Mouse (Mus musculus) heart, postnatal 14 days (tissue): ENCODE results near the gene Zbtb22. TPM values are rescaled to one million over a fixed set of nuclear protein-coding genes. Genes with fewer than 3 reads are reported as not detected.
A peak's percentile ranks its signal among the peaks of the same experiment; 100 is the strongest.

Experiments used
- DNase-seq, 2 experiments: peaks; one replicate each; pipeline ENCODE4 v3.0.0; 2021 to 2022
- intact Hi-C: fragments of 180-260 bp; cut with DNase I; formaldehyde crosslinking; loops from one replicate; pipeline ENCODE4 v1.15.1; 2025
- total RNA-seq, 2 experiments: library from RNA; stranded (reverse); gene quantifications; 2 replicates each; pipeline ENCODE4 v1.2.3; 2021

Zbtb22 gene
- total RNA-seq, 2 experiments from 2014 or later: 16.8 to 20.3 TPM

DNA sequence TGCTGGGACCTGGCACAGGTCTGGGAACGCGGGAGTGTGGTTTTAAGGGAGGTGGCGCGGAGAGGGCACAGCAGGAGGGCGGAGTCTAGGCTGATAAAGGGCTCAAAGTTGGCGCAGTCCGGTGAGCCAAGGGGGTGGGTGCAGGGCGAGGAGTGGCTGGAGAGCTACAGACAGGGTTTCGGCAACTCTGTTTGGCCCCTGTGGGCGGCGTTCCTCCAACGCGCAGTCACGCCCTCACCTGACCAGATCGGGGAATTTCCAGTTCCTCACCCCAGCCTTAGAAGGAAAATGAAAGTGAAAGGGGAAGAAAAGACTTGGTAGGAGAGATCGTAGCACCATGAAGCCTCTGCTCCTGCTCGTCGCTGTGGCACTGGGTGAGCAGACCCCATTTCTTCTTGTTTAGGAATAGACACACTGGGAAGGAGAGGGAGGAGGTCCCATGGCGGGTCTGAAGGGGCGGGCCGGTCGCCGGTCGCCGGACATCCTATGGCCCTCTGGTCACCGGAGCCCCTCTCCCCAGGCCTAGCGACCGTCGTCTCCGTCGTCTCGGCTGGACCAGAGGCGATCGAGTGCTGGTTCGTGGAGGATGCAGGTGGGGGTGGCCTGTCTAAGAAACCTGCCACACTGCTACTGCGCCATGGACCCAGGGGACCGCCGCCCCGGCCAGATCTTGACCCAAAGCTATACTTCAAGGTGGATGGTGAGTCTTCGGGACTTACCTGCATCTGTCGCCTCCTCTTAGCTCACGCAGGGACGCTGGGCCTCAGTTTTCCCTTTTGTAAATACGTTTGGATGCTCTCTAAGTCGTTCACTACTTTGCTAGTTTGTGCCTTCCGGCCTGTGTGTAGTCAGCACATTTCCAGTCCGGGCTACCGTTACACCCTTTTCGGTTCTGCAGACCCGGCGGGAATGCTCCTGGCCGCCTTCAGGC, 3.9 kb downstream of the Zbtb22 start:
- intact Hi-C loops: no loop called here
- peak; percentile 78 to 82 for DNase-seq

GRCm38 (mm10) chr17:33920282-33921097, 4.8 kb downstream of the Zbtb22 start:
- peak; percentile 86 to 91 for DNase-seq
- intact Hi-C loops: loop anchor here (1.0 kb wide), 1 partner anchor 22 kb away; no protein-coding TSS in a partner anchor

DNA sequence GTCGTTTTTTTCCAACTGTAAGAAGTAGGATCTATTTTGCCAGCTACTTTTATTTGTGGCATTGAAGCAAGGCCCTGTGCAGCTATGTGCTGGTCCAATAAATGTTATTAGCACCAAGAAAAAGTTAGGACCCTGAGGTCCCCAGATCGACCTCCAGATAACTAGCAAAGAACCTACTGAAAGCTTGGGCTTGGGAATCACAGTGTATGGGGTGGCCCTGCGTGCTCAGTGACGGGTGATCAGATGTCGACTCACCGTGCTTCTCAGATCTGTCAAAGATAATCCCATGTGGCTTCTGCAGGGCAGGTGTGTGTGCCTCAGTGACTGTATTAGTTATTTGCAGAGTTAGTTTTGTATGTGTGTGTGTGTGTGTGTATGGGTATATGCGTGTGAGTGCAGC, 5.7 kb downstream of the Zbtb22 start:
- no peak for DNase-seq
- intact Hi-C loops: loop anchor here (1.0 kb wide), 1 partner anchor 23 kb away; no protein-coding TSS in a partner anchor

GRCm38 (mm10) chr17:33924577-33925283, 9.0 kb downstream of the Zbtb22 start:
- intact Hi-C loops: loop anchor here (2.0 kb wide), 1 partner anchor 30 kb away; no protein-coding TSS in a partner anchor
- peak in 1 of 2 experiments; percentile 52 for DNase-seq

GRCm38 (mm10) chr17:33925406-33926116, 9.9 kb downstream of the Zbtb22 start:
- intact Hi-C loops: loop anchor here (2.0 kb wide), 1 partner anchor 31 kb away; no protein-coding TSS in a partner anchor
- DNase-seq: no peak

DNA sequence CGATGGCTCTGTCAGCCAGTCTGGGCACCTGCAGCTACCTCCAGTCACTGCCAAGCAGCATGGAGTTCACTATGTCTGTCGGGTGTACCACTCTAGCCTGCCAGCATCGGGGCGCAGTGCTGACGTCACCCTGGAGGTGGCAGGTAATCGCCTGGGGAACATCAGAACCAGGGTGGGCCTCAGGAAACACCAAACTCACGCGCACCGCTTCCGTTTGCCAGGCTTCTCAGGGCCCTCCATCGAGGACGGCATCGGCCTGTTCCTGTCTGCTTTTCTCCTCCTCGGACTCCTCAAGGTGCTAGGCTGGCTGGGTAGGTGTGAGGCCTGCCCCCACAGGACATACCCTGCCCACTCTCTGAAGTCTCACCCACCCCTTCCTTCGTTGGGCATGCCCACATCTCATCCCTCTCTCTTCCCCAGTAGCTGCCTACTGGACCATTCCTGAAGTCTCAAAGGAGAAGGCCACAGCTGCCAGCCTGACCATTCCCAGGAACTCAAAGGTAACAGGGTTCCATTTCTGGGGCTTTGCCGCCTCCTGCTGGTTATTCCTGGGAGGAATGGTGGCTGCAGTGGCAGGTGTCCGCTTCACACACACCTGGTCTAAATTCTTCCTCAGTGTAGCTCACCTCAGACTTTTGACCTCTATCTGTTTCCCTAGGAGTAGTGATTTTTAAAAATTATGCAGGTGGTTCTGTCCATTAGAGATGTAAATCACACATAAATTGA, 10.7 kb downstream of the Zbtb22 start:
- intact Hi-C loops: no loop called here
- no peak for DNase-seq

DNA sequence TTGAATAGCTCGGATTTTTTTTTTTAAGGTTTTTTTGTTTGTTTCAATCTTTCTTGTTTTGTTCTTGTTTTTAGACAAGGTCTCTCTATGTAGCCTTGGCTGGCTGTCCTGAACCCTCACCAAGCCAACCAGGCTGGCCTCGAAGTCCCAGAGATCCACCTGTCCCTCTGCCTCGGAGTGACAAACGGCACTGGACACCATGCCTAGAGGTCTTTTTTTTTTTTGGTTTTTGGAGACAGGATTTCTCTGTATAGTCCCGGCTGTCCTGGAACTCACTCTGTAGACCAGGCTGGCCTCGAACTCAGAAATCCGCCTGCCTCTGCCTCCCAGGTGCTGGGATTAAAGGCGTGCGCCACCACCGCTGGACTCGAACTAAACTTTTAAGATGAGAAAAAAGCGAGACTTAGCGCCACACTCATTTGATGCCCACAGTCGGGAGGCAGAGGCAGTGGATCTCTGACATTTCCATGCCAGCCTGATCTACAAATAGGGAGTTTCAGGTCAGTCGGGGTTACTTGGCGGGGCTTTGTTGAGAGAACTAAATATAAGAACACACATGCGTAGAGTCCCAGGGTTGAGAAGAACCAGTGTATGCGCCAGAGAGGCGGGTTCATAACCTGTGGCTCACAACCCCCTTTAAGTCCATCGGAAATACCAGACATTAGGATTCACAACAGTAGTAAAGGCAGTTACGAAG, 12.7 kb downstream of the Zbtb22 start:
- intact Hi-C loops: no loop called here
- DNase-seq: no peak

GRCm38 (mm10) chr17:33929371-33930279, 13.9 kb downstream of the Zbtb22 start, which contains the start of gene Rgl2:
Gene Rgl2, plus strand, starts transcription at chr17:33929543.
- peak; percentile 94 to 96 for DNase-seq
- intact Hi-C loops: no loop called here

- intact Hi-C loops: no loop called here
- DNase-seq: peak; percentile 51 to 55
Observed at GRCm38 (mm10) chr17:33930280-33931158, 14.8 kb downstream of the Zbtb22 start.

DNA sequence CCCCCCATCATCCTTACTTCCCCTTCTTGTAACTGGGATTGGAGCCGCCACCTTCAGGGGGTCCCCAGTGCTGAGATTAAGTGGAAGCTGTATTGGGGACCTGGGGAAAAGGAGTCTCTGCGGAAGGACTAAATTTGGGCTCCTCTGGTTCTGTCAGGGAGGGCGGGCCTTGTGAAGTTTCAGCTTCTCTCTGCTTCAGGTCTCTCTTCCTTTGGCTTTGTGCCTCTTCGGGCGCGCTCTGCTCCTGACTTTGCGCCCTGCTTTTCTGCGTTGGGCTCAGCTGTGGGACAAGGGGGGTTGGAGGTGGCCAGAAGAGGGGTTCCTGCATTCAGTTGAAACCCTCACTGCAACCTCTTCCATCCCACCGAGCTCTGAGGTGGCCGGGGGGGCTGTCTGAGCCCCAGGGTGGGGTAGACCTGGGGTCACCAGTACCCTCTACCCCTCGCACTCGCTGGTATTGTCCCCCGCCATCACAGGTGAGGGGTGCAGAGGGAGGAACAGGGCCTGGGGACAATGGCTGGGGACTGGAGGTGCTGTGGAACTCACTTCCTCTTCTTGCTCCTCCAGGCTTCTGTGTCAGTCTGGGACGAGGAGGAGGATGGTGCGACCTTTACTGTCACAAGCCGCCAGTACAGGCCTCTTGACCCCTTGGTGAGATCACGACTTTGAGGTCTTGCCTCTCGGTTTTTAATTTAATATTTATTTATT, 15.6 kb downstream of the Zbtb22 start:
- intact Hi-C loops: no loop called here
- no peak for DNase-seq

DNA sequence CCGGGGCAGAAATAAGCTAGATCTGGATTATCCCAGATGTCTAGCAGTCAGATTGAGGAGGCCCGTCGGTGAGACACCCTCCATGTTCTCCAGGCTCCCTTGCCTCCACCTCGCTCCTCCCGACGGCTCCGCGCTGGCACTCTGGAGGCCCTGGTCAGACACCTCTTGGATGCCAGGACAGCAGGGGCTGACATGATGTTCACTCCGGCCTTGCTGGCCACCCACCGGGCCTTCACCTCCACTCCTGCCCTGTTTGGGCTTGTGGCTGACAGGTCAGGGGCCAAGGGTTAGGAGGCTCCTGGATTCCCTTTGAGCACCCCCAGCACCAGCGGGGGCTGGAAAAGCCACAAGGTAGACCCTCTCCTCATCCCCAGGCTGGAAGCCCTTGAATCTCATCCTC, 16.2 kb downstream of the Zbtb22 start:
- intact Hi-C loops: no loop called here
- no peak for DNase-seq

DNA sequence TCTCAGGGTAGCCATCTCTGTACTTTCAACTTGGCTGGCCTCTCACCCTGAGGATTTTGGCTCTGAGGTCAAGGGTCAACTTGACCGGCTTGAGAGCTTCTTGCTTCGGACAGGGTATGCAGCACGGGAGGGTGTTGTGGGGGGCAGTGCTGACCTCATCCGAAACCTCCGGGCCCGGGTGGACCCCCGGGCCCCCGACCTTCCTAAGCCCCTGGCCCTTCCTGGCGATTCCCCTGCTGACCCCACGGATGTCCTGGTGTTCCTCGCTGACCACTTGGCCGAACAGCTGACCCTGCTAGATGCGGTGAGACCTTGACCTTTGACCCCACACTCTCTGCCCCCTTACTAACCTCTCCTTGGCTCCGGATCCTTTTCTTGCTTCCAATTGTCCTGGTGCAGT, 16.7 kb downstream of the Zbtb22 start:
- intact Hi-C loops: no loop called here

DNA sequence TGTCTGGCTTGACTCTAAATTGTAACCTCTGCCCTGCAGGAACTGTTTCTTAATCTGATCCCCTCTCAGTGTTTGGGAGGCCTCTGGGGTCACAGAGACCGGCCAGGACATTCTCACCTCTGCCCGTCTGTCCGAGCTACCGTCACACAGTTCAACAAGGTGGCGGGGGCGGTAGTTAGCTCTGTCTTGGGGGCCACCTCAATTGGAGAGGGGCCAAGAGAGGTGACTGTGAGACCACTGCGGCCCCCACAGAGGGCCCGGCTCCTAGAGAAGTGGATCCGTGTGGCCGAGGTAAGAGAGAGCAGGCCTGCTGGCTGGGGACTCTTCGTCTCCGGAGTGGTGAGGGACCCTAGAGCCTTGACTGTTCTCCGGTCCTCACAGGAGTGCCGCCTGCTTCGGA, 17.3 kb downstream of the Zbtb22 start:
- no peak for DNase-seq
- intact Hi-C loops: no loop called here

More for the DNA sequence above, 16.7 kb downstream of the Zbtb22 start:
- no peak for DNase-seq

GRCm38 (mm10) chr17:33935422-33936055, 19.8 kb downstream of the Zbtb22 start:
- no peak for DNase-seq
- intact Hi-C loops: no loop called here

DNA sequence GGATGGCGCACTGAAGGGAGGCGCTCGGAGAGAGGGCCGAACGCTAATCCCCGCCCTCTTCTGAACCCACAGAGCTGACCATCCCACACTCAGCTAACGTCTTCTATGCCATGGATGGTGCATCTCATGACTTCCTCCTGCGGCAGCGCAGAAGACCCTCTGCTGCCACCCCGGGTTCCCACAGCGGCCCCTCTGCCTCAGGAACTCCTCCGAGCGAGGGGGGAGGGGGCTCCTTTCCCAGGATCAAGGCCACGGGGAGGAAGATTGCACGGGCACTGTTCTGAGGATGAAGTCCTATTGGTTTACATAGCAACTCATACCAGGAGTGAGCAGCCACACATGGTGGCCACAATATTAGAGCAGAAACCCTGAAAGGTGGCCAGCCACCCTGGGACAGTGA, 21.3 kb downstream of the Zbtb22 start:
- intact Hi-C loops: no loop called here
- DNase-seq: no peak
